Mouse (Mus musculus): Measurements from ENCODE around the gene Meox1.

DNA sequence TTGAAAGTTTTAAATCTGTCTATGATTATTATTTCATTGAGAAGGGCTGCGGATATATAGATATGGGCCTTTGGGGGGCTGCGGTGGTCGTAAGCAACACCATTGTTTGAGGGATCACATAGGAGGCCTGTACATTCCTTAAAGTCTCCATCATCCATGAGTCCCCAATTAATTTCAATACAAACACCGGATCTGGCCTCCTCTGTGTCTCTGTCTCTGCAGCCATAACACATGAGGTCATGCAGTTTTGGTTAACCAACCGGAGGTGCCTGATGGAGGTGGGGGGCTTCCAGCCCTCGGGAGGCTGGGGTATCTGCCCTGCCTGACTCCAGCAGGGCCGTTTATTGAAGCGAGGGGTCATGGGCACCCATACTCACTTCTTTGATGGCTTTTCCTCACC lies 63.6 kb downstream of the Meox1 start:
- TF ChIP-seq EP300 (IDR thresholded peaks at IDR 0.05; ENCODE audit: low read depth), result no peak
- no peak for TF ChIP-seq CTCF (IDR thresholded peaks at IDR 0.05; ENCODE audit: low read depth)
